Mouse (Mus musculus) forebrain, embryonic 10.5 days (tissue): ENCODE data around the gene Gm10228. TPM values are rescaled to one million over a fixed set of nuclear protein-coding genes. Genes with fewer than 3 reads are reported as not detected.
"Not testable (repeated sequence)": the region's sequence is repeated elsewhere in the genome, so short reads cannot be mapped to it uniquely, and the experiment has no call there.

Experiments used
- DNase-seq: peaks from one replicate; pipeline ENCODE4 v3.0.0-alpha.2; 2017; ENCODE audit warnings: low spot score; ENCODE audit errors: extremely low spot score
- H3K27ac ChIP-seq: fragments of 300-500 bp; sonication (generic); 2 replicates; pipeline ENCODE4 v1.5.1; 2016; ENCODE audit warnings: mild to moderate bottlenecking
- H3K27me3 ChIP-seq: fragments of 300-500 bp; sonication (generic); 2 replicates; pipeline ENCODE4 v1.6.1; 2016; ENCODE audit warnings: mild to moderate bottlenecking; ENCODE audit not compliant: poor library complexity, severe bottlenecking
- H3K36me3 ChIP-seq: fragments of 300-500 bp; sonication (generic); replicated peaks from 2 replicates; pipeline ENCODE4 v1.6.1; 2016; ENCODE audit warnings: mild to moderate bottlenecking, moderate library complexity
- H3K4me1 ChIP-seq: fragments of 300-500 bp; sonication (generic); 2 replicates; pipeline ENCODE4 v1.6.1; 2016
- H3K4me3 ChIP-seq: fragments of 300-500 bp; sonication (generic); 2 replicates; pipeline ENCODE4 v1.5.1; 2016; ENCODE audit warnings: mild to moderate bottlenecking, moderate library complexity
- H3K9me3 ChIP-seq: fragments of 300-500 bp; sonication (generic); 2 replicates; pipeline ENCODE4 v1.6.1; 2016; ENCODE audit warnings: mild to moderate bottlenecking, moderate library complexity
- WGBS: fragments of 180-500 bp; shearing (Covaris S2); methylation state at CpG from one replicate; pipeline ENCODE4 v1.1.7; 2016; 5-methylcytosine and 5-hydroxymethylcytosine counted together
- polyA plus RNA-seq: library from polyadenylated mRNA; unstranded; fragments of >200 nt; fragmentation: Nextera tagmentation; extraction: Ambion mirVana; gene quantifications from 2 replicates; pipeline ENCODE4 v1.2.1, GENCODE M21; 2016

Gm10228 gene
- not detected in 2 replicates for polyA plus RNA-seq

- WGBS: 90% methylated on average over 2 of the region's 4 CpGs
These were observed at the start of gene Gm10228 for GRCm38 (mm10) chr16:89041372-89041771. Gene Gm10228 (minus strand): TSS chr16:89041472.

GRCm38 (mm10) chr16:89071041-89071440 is 29.8 kb upstream of the Gm10228 start:
- H3K27ac ChIP-seq, H3K9me3 ChIP-seq, H3K27me3 ChIP-seq, H3K4me1 ChIP-seq, H3K4me3 ChIP-seq, H3K36me3 ChIP-seq, DNase-seq: not testable (repeated sequence)
- 67% methylated on average over 2 of the region's 2 CpGs for WGBS

More at GRCm38 (mm10) chr16:89041372-89041771, at the start of gene Gm10228:
- not testable (repeated sequence) for H3K4me3 ChIP-seq, DNase-seq, H3K9me3 ChIP-seq, H3K27ac ChIP-seq, H3K4me1 ChIP-seq, H3K36me3 ChIP-seq, H3K27me3 ChIP-seq

- not testable (repeated sequence) for H3K36me3 ChIP-seq, H3K27me3 ChIP-seq, DNase-seq, H3K4me1 ChIP-seq, H3K27ac ChIP-seq, H3K4me3 ChIP-seq, H3K9me3 ChIP-seq
- WGBS: no CpG with 5 or more reads among the region's 2 CpGs
These were observed 22.6 kb upstream of the Gm10228 start, which contains the start of gene 1110025L11Rik for GRCm38 (mm10) chr16:89063902-89064301. Gene 1110025L11Rik (minus strand): TSS chr16:89064002.

- Histone ChIP-seq H3K27ac (no peak within 1 kb of the TSS), H3K27me3 (no peaks in the 10 kb centered on the region)
- 88% methylated on average over 3 of the region's 3 CpGs for WGBS
These were observed 6.5 kb upstream of the Gm10228 start, which contains the start of gene Krtap6-5 for GRCm38 (mm10) chr16:89047783-89048182. Gene Krtap6-5 (minus strand): TSS chr16:89047883.

GRCm38 (mm10) chr16:89031399-89031798 is 9.9 kb downstream of the Gm10228 start, which contains the start of gene Krtap6-1:
Gene Krtap6-1 (plus strand): TSS chr16:89031699.
- H3K27me3 ChIP-seq, H3K4me1 ChIP-seq, DNase-seq, H3K27ac ChIP-seq, H3K9me3 ChIP-seq, H3K36me3 ChIP-seq, H3K4me3 ChIP-seq: not testable (repeated sequence)
- 91% methylated on average over 3 of the region's 3 CpGs for WGBS

More at GRCm38 (mm10) chr16:89047783-89048182, 6.5 kb upstream of the Gm10228 start, which contains the start of gene Krtap6-5:
- Histone ChIP-seq H3K4me1 (no peaks in the 10 kb centered on the region), H3K36me3 (no peaks in the 10 kb centered on the region), H3K9me3 (no peaks in the 10 kb centered on the region), H3K4me3 (no peak within 1 kb of the TSS)
- DNase-seq: no peak

- H3K4me3 ChIP-seq, H3K9me3 ChIP-seq, H3K36me3 ChIP-seq, H3K4me1 ChIP-seq, DNase-seq, H3K27ac ChIP-seq, H3K27me3 ChIP-seq: not testable (repeated sequence)
- 89% methylated on average over 3 of the region's 3 CpGs for WGBS
These were observed 26.3 kb downstream of the Gm10228 start, which contains the start of gene Gm10229 for GRCm38 (mm10) chr16:89014984-89015383. Gene Gm10229 (plus strand): TSS chr16:89015284.

- DNase-seq: no peak
- Histone ChIP-seq H3K27me3 (no peaks in the 10 kb centered on the region), H3K36me3 (no peaks in the 10 kb centered on the region), H3K4me3 (no peak overlapping the region), H3K4me1 (no peaks in the 10 kb centered on the region), H3K27ac (no peak overlapping the region), H3K9me3 (no peaks in the 10 kb centered on the region)
- 94% methylated on average over 3 of the region's 3 CpGs for WGBS
These were observed 27.3 kb downstream of the Gm10228 start for GRCm38 (mm10) chr16:89013973-89014372.

- no peak for DNase-seq
- Histone ChIP-seq H3K36me3 (no peaks in the 10 kb centered on the region), H3K4me1 (no peaks in the 10 kb centered on the region), H3K9me3 (no peaks in the 10 kb centered on the region), H3K27me3 (no peaks in the 10 kb centered on the region), H3K27ac (no peak within 1 kb of the TSS), H3K4me3 (no peak within 1 kb of the TSS)
- 89% methylated on average over 5 of the region's 5 CpGs for WGBS
These were observed 30.6 kb downstream of the Gm10228 start, which contains the start of gene Krtap22-2 for GRCm38 (mm10) chr16:89010659-89011058. Gene Krtap22-2 (minus strand): TSS chr16:89010759.

Other genes starting within 250 kb of the Gm10228 start
- not detected in 2 replicates for gene Gm20741, start 229.3 kb downstream of the Gm10228 start, polyA plus RNA-seq
- gene Krtap15, start 221.3 kb downstream of the Gm10228 start, polyA plus RNA-seq: not detected in 2 replicates
- not detected in 2 replicates for gene Krtap14, start 215.3 kb downstream of the Gm10228 start, polyA plus RNA-seq
- not detected in 2 replicates for gene Krtap19-1, start 172.1 kb downstream of the Gm10228 start, polyA plus RNA-seq
- not detected in 2 replicates for gene Krtap19-2, start 167.2 kb downstream of the Gm10228 start, polyA plus RNA-seq
- not detected in 2 replicates for gene Krtap19-3, start 163.4 kb downstream of the Gm10228 start, polyA plus RNA-seq
- not detected in 2 replicates for gene Krtap19-4, start 156.4 kb downstream of the Gm10228 start, polyA plus RNA-seq
- gene Krtap19-5, start 145.0 kb downstream of the Gm10228 start, polyA plus RNA-seq: not detected in 2 replicates
- not detected in 2 replicates for gene Krtap19-9b, start 109.2 kb downstream of the Gm10228 start, polyA plus RNA-seq
- gene Krtap16-3, start 78.6 kb downstream of the Gm10228 start, polyA plus RNA-seq: not detected in 2 replicates
- gene Krtap22-2, start 30.7 kb downstream of the Gm10228 start, polyA plus RNA-seq: not detected in 2 replicates
- not detected in 2 replicates for gene Gm10229, start 26.2 kb downstream of the Gm10228 start, polyA plus RNA-seq
- gene Krtap6-1, start 9.8 kb downstream of the Gm10228 start, polyA plus RNA-seq: not detected in 2 replicates
- gene Krtap6-5, start 6.4 kb upstream of the Gm10228 start, polyA plus RNA-seq: not detected in 2 replicates
- not detected in 2 replicates for gene 1110025L11Rik, start 22.5 kb upstream of the Gm10228 start, polyA plus RNA-seq
- gene Krtap6-3, start 42.5 kb upstream of the Gm10228 start, polyA plus RNA-seq: not detected in 2 replicates
- not detected in 2 replicates for gene Gm6358, start 99.4 kb upstream of the Gm10228 start, polyA plus RNA-seq
- not detected in 2 replicates for gene Gm10061, start 109.6 kb upstream of the Gm10228 start, polyA plus RNA-seq
- gene Gm9789, start 116.5 kb upstream of the Gm10228 start, polyA plus RNA-seq: not detected in 2 replicates
- not detected in 2 replicates for gene Gm7735, start 128.0 kb upstream of the Gm10228 start, polyA plus RNA-seq
- gene 1110057P08Rik, start 133.3 kb upstream of the Gm10228 start, polyA plus RNA-seq: not detected in 2 replicates
- gene Krtap20-2, start 164.4 kb upstream of the Gm10228 start, polyA plus RNA-seq: not detected in 2 replicates